Mouse (Mus musculus) forebrain, embryonic 10.5 days (tissue): ENCODE results near the gene Nlrc4. TPM values are rescaled to one million over a fixed set of nuclear protein-coding genes. Genes with fewer than 3 reads are reported as not detected.
A peak's percentile ranks its signal among the peaks of the same experiment; 100 is the strongest.
"Not testable (repeated sequence)": the region's sequence is repeated elsewhere in the genome, so short reads cannot be mapped to it uniquely, and the experiment has no call there.

ENCODE experiments used
- DNase-seq: peaks from one replicate; pipeline ENCODE4 v3.0.0-alpha.2; 2017; ENCODE audit warnings: low spot score; ENCODE audit errors: extremely low spot score
- H3K27ac ChIP-seq: fragments of 300-500 bp; sonication (generic); 2 replicates; pipeline ENCODE4 v1.5.1; 2016; ENCODE audit warnings: mild to moderate bottlenecking
- H3K27me3 ChIP-seq: fragments of 300-500 bp; sonication (generic); 2 replicates; pipeline ENCODE4 v1.6.1; 2016; ENCODE audit warnings: mild to moderate bottlenecking; ENCODE audit not compliant: poor library complexity, severe bottlenecking
- H3K36me3 ChIP-seq: fragments of 300-500 bp; sonication (generic); replicated peaks from 2 replicates; pipeline ENCODE4 v1.6.1; 2016; ENCODE audit warnings: mild to moderate bottlenecking, moderate library complexity
- H3K4me1 ChIP-seq: fragments of 300-500 bp; sonication (generic); 2 replicates; pipeline ENCODE4 v1.6.1; 2016
- H3K4me3 ChIP-seq: fragments of 300-500 bp; sonication (generic); 2 replicates; pipeline ENCODE4 v1.5.1; 2016; ENCODE audit warnings: mild to moderate bottlenecking, moderate library complexity
- H3K9me3 ChIP-seq: fragments of 300-500 bp; sonication (generic); 2 replicates; pipeline ENCODE4 v1.6.1; 2016; ENCODE audit warnings: mild to moderate bottlenecking, moderate library complexity
- WGBS: fragments of 180-500 bp; shearing (Covaris S2); methylation state at CpG from one replicate; pipeline ENCODE4 v1.1.7; 2016; 5-methylcytosine and 5-hydroxymethylcytosine counted together
- polyA plus RNA-seq: library from polyadenylated mRNA; unstranded; fragments of >200 nt; fragmentation: Nextera tagmentation; extraction: Ambion mirVana; gene quantifications from 2 replicates; pipeline ENCODE4 v1.2.1, GENCODE M21; 2016

Gene Nlrc4
- 0.12 and 0.26 TPM in 2 replicates for polyA plus RNA-seq

DNA sequence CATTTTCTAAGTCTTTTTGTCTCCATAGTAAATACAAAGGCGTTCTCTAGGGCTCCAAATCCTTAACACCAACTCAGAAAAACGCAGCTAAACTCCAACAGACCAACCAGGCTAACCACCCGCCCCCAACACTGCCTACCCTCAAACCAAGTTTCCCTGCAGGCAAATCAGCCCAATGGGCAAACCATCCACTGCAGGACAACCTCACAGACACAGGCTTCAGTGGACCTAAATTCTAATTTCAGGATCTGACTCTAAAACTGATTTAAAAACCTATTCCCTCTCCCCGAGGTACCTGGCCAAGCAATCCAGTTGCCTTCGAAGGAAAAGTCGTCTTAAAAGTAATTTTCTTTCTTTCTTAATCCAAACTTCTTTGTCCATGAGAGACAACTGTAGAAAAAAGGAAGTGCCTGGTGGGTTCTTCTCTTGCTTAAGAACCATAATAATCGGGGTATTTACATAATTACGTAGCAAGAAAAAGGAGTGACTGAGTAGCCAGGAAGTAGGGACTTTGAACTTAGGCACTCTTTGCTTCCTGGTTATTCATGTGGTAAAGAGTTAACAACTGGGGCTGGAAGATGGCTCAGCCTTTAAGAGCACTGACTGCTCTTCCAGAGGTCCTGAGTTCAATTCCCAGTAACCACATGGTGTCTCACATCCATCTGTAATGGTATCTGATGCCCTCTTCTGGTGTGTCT, at the start of gene Nlrc4:
TSS of gene Nlrc4 (minus strand) at position 432 of the 698 bp plus-strand sequence.
- no peak for DNase-seq
- Histone ChIP-seq H3K4me3 (no peak within 1 kb of the TSS), H3K9me3 (no peaks in the 10 kb centered on the region), H3K36me3 (no peaks in the 10 kb centered on the region), H3K4me1 (no peaks in the 10 kb centered on the region), H3K27ac (no peak within 1 kb of the TSS), H3K27me3 (no peaks in the 10 kb centered on the region)
- WGBS, result 59% methylated on average over 8 of the region's 8 CpGs

DNA sequence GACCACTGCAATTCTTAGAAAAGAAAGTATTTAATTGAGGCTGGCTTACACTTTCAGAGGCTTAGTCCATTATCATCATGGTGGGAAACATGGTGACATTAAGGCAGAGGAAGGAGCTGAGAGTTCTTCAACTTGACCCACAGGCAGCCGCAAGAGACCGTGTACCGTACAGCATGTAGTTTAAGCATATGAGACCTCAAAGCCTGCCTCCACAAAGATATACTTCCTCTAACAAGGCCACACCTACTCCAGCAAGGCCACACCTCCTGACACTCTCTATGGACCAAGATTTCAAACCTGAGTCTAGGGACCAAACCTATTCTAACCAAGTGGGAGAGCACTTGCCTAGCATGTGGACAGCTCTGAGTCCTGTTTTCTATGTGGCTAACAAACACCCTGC, 49.7 kb upstream of the Nlrc4 start:
- Histone ChIP-seq H3K27me3 (no peaks in the 10 kb centered on the region), H3K4me3 (no peak overlapping the region), H3K36me3 (no peaks in the 10 kb centered on the region), H3K9me3 (no peaks in the 10 kb centered on the region), H3K4me1 (no peaks in the 10 kb centered on the region), H3K27ac (no peak overlapping the region)
- 93% methylated on average over 3 of the region's 3 CpGs for WGBS
- DNase-seq, result no peak

DNA sequence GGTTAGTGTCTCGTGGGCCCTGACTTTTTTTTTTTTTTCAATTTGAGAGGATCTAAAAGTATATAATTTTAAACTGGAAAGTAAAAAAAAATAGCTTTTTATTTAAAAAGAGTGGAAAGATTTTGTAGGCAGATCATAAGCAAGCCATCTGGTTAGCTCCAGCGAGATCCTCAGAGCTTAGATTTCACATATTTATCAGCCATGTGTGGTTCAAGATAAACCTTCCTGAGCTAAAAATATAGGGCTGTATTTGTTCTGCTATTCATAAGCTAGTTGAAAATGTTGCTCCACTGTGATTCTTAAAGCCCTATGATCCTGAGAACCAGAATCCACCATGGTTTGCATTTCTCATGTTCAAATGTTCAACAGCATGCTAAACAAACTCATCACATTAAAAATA, 49.0 kb upstream of the Nlrc4 start:
- Histone ChIP-seq H3K36me3 (no peaks in the 10 kb centered on the region), H3K4me3 (no peak overlapping the region), H3K9me3 (no peaks in the 10 kb centered on the region), H3K4me1 (no peaks in the 10 kb centered on the region), H3K27ac (no peak overlapping the region), H3K27me3 (no peaks in the 10 kb centered on the region)
- DNase-seq, result no peak
- 86% methylated on average over 2 of the region's 2 CpGs for WGBS

DNA sequence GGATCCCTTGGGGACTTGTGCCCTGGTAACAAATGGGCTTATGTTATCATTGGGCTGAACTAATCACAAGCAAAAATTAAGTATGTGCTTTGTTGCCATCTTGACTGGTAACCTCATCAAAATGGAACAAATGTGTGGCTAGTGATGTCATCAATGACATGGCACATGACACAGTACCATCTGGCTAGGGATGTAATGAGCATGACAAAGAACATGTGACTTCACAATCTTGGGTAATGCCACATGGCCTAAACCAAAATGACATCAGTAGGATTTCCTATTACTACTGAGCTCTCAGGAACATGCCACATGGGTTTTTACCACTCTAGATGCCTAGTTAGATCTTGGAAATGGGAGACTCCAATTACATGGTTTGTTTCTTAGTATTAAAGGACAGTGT, 42.1 kb upstream of the Nlrc4 start:
- peaks cover 42% of the 10 kb centered on the region for H3K36me3 ChIP-seq
- no peaks in the 10 kb centered on the region for H3K4me1 ChIP-seq

DNA sequence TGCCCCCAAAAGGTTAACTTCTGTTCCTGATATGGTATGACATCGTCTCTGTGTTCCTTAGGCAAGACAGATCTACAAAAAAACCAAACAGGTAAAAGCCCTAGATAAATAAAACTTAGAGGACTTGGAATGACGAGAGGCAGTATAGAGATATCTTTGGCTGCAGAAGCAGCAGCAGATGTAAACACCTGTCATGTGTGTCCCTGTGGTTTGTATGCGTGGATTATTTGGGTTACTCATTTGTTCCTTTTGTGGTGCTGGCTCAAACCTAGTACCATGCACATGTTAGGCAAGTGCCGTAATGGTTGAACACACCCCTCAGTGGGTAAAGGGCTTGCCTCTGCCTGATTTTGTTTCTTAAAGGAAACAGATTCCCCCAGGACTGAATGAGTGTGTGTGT, 41.3 kb upstream of the Nlrc4 start:
- Histone ChIP-seq H3K9me3 (no peaks in the 10 kb centered on the region), H3K4me3 (no peak overlapping the region), H3K36me3 (peaks cover 50% of the 10 kb centered on the region), H3K27me3 (no peaks in the 10 kb centered on the region), H3K27ac (no peak overlapping the region), H3K4me1 (no peaks in the 10 kb centered on the region)
- 96% methylated on average over 4 of the region's 4 CpGs for WGBS
- no peak for DNase-seq

More for the DNA sequence above, 42.1 kb upstream of the Nlrc4 start:
- Histone ChIP-seq H3K9me3 (no peaks in the 10 kb centered on the region), H3K4me3 (no peak overlapping the region), H3K27ac (no peak overlapping the region), H3K27me3 (no peaks in the 10 kb centered on the region)
- no peak for DNase-seq

DNA sequence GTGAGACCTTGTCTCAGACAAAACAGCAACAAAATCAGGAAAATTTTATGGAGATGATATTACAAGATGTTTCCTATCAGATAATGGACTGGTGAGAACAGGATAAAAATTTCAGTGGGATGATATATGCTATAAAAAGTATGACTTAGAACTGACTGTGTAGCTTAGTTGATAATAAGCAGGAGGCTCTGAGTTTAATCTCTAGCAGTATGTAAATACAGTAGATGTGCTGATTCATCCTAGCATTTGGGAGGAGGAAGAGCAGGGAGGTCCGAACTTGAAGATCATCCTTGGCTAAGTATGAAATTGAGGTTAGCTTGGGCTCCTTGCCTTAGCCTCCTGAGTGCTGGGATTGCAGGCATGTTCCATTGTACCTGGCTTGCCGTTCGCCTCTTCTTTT, 32.6 kb upstream of the Nlrc4 start:
- Histone ChIP-seq H3K27me3 (no peaks in the 10 kb centered on the region), H3K9me3 (no peaks in the 10 kb centered on the region)
- WGBS, result 96% methylated on average over 3 of the region's 3 CpGs

DNA sequence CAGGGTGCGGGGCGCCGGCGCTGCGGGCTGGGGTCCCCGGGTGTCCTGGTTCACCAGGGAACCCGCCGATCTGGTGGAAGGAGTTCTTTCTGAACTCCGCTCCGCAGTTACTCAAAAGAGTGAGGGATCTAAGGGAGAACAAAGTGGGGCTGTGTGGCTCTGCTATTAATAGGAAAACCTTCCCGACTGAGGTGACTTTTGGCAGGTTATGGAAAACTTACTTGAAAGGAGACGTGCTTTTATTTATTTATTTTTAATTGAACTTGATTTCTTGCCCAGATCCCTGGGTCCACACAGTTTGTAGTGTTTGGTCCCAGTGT, 30.9 kb upstream of the Nlrc4 start:
- no peak for DNase-seq
- peak overlapping the region; percentile 87 for H3K27ac ChIP-seq
- H3K36me3 ChIP-seq, result peaks cover 28% of the 10 kb centered on the region
- H3K4me1 ChIP-seq, result peaks cover 11% of the 10 kb centered on the region
- H3K4me3 ChIP-seq, result peak overlapping the region; percentile 100
- no peaks in the 10 kb centered on the region for H3K9me3 ChIP-seq
- H3K27me3 ChIP-seq, result no peaks in the 10 kb centered on the region
- under 1% methylated on average over 12 of the region's 12 CpGs for WGBS

More for the DNA sequence above, 32.6 kb upstream of the Nlrc4 start:
- no peak for DNase-seq
- no peak overlapping the region for H3K4me3 ChIP-seq
- no peak overlapping the region for H3K27ac ChIP-seq
- H3K4me1 ChIP-seq, result peaks cover 11% of the 10 kb centered on the region
- peaks cover 42% of the 10 kb centered on the region for H3K36me3 ChIP-seq

DNA sequence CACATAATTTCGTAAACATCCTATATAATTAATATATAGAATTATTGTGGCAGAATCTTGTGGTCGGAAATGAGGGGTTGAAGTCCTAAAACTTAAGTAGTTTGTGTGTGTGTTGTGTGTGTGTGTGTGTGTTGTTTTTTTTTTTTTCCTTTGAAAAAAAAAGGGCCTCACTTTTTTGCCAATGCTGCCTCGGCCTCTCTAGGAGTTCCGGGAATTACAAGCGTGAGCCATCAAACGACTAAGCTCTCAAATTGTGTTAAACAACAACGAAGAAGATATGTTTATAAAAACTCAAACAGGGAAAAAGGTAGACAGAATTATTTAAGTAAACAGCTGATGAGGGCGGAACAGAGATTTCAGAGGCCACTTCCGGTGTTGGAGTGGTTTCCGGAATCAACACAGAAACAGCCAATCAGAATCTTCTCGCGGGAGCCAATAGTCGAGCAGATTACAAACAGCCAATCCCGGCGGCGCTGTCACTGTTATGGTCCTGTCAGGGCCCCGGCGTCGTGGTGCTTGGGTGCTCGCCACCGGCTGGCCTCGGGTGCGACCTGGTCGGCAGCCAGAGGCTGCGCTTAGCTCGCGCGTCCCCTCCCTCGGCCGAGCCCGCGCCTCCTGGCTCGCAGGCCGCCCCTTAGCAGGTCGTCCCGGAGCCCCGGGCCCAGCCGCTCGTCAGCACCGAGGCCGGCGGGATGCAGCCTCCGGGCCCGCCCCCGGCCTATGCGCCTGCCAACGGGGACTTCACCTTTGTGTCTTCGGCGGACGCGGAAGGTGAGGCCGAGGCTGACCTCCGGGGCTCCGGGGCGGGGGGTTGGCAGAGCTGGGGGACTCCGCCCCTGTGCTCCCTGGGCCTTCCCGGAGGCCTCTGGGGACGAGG, 30.3 kb upstream of the Nlrc4 start, which contains the start of gene Yipf4:
TSS of gene Yipf4 (plus strand) at position 470 of the 877 bp plus-strand sequence.
- Histone ChIP-seq H3K4me1 (peaks cover 11% of the 10 kb centered on the region), H3K4me3 (peak within 1 kb of the TSS; percentile 100), H3K27me3 (no peaks in the 10 kb centered on the region), H3K9me3 (no peaks in the 10 kb centered on the region), H3K27ac (peak within 1 kb of the TSS; percentile 87), H3K36me3 (peaks cover 22% of the 10 kb centered on the region)
- 4% methylated on average over 58 of the region's 58 CpGs for WGBS
- DNase-seq, result peak; percentile 92

DNA sequence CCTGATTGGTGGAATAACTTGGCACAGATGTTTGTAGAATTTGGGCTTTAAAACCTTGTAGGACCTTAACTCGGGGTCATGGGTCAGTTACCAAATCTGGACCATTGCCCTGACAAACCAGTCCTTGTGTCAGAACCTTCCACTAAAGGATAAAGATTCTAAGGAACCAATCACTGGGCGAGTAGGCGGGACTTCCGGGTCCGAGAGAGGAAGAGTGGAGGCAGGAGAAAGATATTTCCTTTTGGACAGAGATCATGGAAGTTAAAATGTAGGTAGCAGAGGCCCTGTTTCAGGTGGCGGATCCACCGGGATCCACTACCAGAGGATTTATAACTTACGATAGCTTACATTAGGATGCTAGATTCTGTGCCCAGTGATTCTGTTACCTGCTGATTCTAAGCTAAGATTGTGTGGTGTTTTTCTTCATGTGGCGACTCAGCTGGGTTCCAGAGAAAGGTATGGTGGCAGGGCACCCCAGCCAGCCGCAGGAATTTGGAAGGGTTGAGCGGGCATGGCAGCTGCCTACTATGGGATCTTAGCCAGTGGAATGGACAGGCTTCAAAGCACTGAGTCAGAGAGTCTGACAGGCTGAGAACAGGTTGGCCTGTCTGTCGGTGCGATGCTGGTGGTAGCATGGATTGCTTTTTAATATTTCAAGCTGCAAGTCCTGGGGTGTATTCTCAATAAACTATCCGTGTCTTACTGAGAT, 21.6 kb upstream of the Nlrc4 start:
- Histone ChIP-seq H3K36me3 (no peaks in the 10 kb centered on the region), H3K27me3 (no peaks in the 10 kb centered on the region), H3K9me3 (no peaks in the 10 kb centered on the region), H3K4me1 (0 out of 2 replicates have a peak, but pooled peaks cover 2% of the 10 kb centered on the region), H3K4me3 (no peak overlapping the region), H3K27ac (no peak overlapping the region)
- 89% methylated on average over 14 of the region's 14 CpGs for WGBS
- DNase-seq, result no peak

DNA sequence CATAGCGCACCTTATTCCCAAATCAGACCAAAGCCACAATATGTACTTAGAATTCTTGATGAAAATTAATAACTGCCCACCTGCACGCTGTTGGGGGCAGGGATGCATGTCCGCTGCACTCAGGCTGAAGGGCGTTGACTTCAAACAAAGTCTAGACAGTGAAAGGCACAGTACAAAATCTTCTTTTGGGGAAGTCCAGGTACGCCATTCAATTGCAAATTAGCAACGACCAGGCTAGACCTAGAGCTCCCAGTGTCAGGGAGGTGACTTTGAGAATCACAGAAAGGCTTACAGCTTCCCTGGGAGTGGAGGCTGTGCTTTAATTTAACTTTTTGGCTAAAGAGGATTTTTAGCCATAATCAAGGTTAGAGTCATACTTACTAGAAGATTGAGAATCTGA, 11.2 kb upstream of the Nlrc4 start:
- H3K27ac ChIP-seq, H3K4me1 ChIP-seq, H3K9me3 ChIP-seq, H3K27me3 ChIP-seq, H3K4me3 ChIP-seq, H3K36me3 ChIP-seq, DNase-seq: not testable (repeated sequence)
- WGBS, result 83% methylated on average over 6 of the region's 6 CpGs

DNA sequence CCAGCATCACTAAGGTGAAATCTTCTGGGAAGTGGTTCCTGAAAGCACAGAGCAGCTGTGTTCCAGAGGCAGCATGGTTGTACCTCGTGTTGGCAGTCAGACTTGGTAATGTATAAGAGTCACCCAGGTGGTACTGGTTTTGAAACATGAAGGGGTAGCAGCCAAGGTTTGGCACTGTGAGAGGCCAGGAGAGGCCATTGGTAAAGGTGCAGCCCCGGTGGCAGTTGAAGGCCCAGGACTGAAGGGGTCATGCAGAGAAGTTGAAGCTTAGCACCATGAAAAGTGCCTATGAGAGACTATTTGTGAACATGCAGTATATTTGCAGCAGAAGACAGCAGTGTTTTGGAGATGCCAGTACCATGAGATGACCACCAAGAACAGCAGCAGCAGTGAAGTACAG, 9.0 kb upstream of the Nlrc4 start:
- not testable (repeated sequence) for DNase-seq, H3K9me3 ChIP-seq, H3K27me3 ChIP-seq, H3K4me3 ChIP-seq, H3K27ac ChIP-seq, H3K4me1 ChIP-seq, H3K36me3 ChIP-seq
- WGBS, result 89% methylated on average over 2 of the region's 2 CpGs

DNA sequence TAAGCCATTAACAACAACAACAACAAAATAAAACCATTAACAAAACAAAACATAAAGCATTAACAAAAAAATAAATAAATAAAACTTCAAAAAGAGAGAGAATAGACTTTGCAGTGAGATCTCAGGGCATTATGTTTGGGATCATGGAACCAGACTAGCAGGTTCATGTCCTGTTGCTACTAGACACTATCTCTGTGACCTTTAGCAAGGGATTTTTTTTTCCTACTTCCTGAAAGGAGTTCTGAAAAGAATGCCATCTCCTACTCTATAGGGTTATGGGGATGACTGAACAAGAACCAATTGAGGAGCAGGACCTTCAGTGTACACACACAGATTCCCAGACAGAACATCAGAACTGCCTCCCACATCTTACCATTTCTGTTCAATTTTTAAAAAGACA, 4.6 kb upstream of the Nlrc4 start:
- no peak for DNase-seq
- Histone ChIP-seq H3K9me3 (no peaks in the 10 kb centered on the region), H3K4me3 (no peak overlapping the region), H3K27ac (no peak overlapping the region), H3K36me3 (no peaks in the 10 kb centered on the region), H3K27me3 (no peaks in the 10 kb centered on the region), H3K4me1 (no peaks in the 10 kb centered on the region)
